Mouse (Mus musculus) ES-E14 (cell line): Measurements from ENCODE around the gene Mcrip1.

Experiments
- HCFC1 ChIP-seq: IDR thresholded peaks from 2 replicates; pipeline ENCODE4 v1.6.1; 2012; ENCODE audit warnings: low read length, inconsistent platforms, borderline replicate concordance; ENCODE audit not compliant: insufficient read depth
- ZC3H11A ChIP-seq: IDR thresholded peaks from 2 replicates; pipeline ENCODE4 v1.6.1; 2012; ENCODE audit warnings: low read depth, mild to moderate bottlenecking, inconsistent platforms, low read length, borderline replicate concordance

DNA sequence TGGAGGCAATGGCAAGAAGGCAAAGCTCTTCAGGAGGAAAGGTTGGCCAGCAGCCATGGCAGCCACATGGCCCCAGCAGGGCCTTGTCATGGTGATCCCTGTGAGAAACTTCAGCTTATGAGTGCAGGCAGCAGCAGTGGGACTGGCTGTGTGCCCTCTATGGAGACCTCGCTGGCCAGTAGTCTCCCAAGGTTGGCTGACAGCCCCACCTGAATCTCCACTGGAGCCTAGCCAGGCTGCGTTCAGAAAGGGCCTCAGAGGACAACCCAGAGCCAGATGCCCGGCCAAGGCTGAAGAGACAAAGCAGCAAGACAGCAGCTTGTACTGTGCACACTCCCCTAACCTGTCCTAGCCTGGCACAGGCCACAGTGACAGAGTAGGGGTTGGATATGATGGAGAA lies 11.0 kb downstream of the Mcrip1 start:
- TF ChIP-seq ZC3H11A (no peak), HCFC1 (no peak)
